Mouse (Mus musculus) inflammation-experienced regulatory T-cells, adult 6 months (primary cell): ENCODE measurements around the gene Acbd7. TPM values are rescaled to one million over a fixed set of nuclear protein-coding genes. Genes with fewer than 3 reads are reported as not detected.
A peak's percentile ranks its signal among the peaks of the same experiment; 100 is the strongest.

Source experiments
- ATAC-seq: one replicate; pipeline ENCODE4 v1.8.0; 2017
- polyA plus RNA-seq, 3 experiments: library from polyadenylated mRNA; unstranded; fragments of 100-300 nt; shearing (Covaris generic); gene quantifications; one replicate each; pipeline ENCODE4 v1.2.1; 2017

Gene Acbd7
- not detected for polyA plus RNA-seq

DNA sequence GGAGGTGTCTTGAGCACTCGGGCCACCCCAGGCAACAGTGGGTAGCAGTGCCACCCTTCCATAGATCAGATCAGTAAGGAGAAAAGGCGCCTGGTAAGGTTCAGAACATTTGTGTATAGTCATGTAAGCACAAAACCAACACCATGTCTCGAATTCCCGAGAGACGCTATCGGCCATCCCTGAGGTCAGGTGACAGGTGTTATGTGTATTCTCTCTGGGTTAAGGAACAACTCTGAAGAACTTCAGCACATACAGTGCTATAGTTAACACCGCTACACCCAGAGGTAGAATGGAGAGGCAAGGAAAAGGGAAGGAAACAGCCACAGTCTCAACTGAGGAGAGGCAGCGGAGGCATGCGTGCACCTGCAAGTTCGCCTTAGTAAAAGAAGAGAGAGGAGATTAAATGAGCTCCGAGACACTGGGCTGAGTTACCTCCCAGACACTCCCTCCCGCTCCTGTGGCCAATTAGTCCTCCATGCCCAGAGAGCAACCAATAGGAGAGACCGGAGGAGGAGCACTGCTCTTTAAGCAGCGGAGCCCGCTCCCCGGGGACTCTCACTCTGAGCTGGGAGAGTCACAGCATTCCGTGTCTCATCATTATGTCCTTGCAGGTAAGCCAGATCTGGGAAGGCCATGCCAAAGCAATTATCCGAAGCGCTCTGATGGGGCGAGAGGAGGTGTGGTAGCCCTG lies at the start of gene Acbd7:
Acbd7 (plus strand) TSS at position 558 of the 691 bp plus-strand sequence.
- ATAC-seq: peak; percentile 27

- ATAC-seq: no peak
These were observed 49.7 kb upstream of the Acbd7 start for GRCm38 (mm10) chr2:3286243-3286642.

DNA sequence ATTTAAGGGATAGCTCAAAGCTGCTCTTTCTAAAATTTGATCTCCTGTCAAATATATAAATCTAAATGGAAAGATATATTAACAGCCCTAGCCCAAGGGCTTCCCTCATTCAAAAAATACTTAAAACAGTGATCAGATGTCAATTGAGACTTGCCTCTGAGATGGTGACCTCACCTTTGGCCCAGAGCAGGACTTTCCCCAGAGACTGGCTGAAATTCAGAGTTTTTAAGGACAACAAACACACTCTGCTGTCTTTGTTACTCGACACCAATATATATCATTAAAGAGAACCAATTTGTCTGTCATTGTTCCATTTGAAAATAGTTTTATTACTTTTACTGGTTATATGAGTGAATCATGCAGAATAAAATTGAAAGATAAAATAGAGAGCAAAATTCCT lies 46.4 kb upstream of the Acbd7 start:
- ATAC-seq: no peak

GRCm38 (mm10) chr2:3292170-3292569 lies 43.8 kb upstream of the Acbd7 start:
- no peak for ATAC-seq

DNA sequence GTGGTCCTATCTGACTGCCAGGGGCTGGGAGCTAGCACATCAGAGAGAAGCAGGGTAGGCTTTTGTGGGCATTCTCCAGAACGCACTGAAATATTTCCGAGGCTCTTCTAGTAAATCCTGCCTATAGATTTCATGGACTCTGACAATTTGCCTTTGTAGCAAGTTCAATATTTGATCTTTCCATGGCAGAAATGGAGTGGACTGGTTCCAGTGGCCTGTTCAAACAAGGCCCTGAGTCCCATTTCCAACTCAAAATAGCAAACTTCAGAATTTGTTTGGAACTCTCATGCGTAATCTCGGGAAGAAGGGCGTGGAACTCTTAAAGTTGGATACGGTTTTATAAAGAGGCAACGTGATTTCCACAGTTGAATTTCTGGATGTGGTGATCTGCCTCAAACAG lies 40.1 kb upstream of the Acbd7 start:
- no peak for ATAC-seq

DNA sequence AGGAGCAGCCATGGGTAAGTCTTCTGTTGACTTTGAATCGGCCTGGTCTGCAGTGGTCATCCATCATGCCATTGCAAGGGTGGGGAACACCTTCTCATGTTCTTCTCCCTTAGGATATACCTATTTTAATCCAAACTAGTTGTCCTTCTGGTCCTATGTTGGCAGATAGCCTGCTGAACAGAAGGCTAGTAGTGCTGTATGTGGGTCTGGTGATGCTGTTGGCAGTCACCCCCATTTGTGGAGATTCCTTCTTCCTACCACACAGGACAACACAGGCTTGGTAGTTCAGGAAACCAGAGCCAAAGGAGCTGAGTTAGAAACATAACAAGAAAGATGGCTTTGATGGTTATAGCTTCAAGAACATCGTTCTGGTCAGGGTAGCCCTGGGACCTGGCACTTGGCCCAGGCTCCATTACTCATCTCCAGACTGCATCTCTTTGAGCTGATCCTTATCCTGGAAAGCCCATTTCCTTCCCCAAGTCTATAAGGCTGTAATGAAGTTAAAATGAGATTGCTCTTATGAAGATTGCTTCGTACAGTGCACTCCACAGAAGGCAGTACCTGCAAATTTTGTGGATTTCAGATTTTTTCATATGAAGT lies 30.4 kb upstream of the Acbd7 start:
- no peak for ATAC-seq

GRCm38 (mm10) chr2:3323132-3323531 lies 12.8 kb upstream of the Acbd7 start:
- no peak for ATAC-seq

GRCm38 (mm10) chr2:3324381-3325130 lies 11.4 kb upstream of the Acbd7 start:
- no peak for ATAC-seq

GRCm38 (mm10) chr2:3326547-3326946 lies 9.4 kb upstream of the Acbd7 start:
- no peak for ATAC-seq

DNA sequence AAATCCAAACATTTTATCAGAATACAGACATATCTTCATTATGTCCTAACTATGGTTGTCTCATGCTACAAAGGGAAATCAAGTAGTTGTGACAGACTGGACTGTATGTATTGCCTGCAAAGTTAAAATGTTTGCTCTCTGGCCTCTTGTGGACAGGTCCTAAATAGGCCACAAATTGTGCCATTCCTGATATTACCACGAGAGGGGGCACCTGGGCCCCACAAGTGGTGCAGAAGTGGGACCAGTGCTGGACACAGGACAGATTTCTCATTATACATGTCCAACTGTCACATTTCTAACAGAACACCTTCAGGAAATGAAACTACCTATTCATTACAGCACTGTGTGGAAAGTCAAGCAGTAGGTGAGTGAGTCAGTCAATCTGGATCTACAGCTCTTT lies 8.6 kb upstream of the Acbd7 start:
- ATAC-seq: peak; percentile 25

DNA sequence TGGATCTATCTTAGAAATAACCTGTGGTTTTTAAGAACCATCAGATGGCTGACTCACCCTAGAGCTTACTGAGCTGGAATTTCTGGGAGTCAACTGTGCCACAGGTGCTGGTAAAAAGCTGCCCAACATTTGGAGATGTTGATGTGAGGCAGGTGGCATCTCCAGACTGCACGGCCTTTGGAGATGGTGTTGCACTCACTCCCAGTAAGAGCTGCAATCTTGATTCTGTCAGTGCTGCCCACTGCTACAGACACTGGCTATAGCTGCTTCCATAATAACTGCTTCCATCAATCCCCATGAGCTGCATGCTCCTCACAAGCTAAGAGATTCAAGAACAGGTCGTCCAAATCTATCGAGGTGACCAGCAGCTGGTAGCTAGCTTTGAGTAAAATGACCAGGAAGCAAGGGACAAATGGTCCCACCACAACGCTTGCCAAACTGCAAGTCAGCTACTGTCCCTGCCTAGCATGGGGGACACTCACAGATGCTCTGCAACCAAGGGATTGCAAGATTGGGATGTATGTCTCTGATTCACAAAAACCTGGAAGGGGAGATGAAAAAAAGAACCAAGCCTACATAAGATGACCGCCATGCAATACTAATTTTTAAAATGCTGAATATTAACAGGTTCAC lies 4.8 kb upstream of the Acbd7 start:
- no peak for ATAC-seq

GRCm38 (mm10) chr2:3332056-3332455 lies 3.9 kb upstream of the Acbd7 start:
- no peak for ATAC-seq

DNA sequence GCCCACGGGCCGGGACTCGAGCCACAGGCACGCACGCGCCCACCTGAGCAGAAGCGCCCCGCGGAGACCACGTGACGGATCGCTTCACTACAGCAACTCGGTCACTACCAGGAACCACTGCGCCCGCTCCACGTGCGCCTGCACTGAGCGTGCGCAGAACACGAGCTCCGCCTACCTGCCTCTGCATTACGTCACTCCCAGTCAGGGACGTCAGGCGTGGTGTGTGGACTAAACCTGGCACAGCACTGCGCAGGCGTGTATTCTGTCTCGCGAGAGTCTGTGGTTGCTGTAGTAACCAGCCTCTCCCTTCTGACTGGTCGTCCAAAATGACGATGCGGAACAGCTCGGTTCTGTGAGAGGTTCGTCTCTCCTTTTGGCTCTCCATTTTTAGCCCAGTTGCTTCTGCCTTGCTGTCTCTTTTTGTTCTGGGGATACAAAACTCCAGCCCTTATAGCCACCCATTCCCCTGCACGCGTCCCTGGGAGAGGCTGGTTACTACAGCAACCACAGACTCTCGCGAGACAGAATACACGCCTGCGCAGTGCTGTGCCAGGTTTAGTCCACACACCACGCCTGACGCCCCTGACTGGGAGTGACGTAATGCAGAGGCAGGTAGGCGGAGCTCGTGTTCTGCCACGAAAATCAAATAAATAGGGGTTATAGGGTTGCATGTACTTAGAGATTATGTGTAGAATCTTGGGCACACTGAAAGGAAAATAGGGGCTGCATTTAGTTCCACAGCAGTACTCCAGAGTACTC lies 3.3 kb upstream of the Acbd7 start, which contains the start of gene Rpp38:
Rpp38 (minus strand) TSS at position 160 of the 759 bp plus-strand sequence.
- ATAC-seq: peak; percentile 84

GRCm38 (mm10) chr2:3333761-3334160 lies 2.2 kb upstream of the Acbd7 start:
- no peak for ATAC-seq

GRCm38 (mm10) chr2:3348422-3348821 lies 12.5 kb downstream of the Acbd7 start:
- ATAC-seq: no peak

DNA sequence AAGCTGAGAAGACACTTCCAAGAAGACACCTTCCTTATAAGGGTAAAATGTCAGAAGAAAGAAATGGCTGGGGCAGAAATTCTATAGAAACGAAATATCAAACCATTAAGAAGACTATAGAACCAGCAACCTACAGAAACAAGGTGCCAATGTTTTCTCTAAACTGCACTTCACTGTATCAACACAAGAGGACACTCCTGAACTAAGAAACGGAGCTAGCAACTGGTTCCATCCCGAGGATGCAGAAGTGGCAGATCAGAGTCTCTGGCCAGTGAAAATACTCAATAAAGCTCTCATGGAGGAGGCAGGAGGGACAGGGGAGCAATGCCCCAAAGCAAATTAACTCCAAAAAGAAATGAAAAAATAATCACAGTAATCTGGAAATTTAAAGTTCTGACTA lies 13.0 kb downstream of the Acbd7 start:
- peak; percentile 56 for ATAC-seq

- ATAC-seq: no peak
These were observed 17.2 kb downstream of the Acbd7 start for GRCm38 (mm10) chr2:3353160-3353559.

GRCm38 (mm10) chr2:3355793-3356192 lies 19.8 kb downstream of the Acbd7 start:
- no peak for ATAC-seq

GRCm38 (mm10) chr2:3356311-3356710 lies 20.3 kb downstream of the Acbd7 start:
- no peak for ATAC-seq

DNA sequence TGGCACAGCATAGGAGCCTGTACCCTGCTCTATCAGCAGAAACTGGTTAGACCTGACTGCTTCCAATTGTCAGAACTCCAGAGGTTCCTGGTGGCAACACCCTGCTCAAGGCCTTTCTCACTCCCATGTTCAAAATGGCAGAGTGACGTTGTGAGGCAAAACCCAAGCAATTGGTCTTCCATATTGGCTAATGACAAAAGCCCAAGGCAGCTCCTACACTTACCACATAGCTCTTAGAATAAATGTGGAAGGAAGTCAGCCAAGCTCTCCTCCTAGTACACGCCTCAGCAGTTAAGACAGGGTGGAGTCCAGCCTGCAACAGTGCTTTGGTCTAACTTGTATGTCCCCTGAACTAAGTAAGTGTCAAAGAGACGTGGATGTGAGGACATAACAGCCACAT lies 21.9 kb downstream of the Acbd7 start:
- no peak for ATAC-seq

- no peak for ATAC-seq
These were observed 25.1 kb downstream of the Acbd7 start for GRCm38 (mm10) chr2:3361067-3361466.

DNA sequence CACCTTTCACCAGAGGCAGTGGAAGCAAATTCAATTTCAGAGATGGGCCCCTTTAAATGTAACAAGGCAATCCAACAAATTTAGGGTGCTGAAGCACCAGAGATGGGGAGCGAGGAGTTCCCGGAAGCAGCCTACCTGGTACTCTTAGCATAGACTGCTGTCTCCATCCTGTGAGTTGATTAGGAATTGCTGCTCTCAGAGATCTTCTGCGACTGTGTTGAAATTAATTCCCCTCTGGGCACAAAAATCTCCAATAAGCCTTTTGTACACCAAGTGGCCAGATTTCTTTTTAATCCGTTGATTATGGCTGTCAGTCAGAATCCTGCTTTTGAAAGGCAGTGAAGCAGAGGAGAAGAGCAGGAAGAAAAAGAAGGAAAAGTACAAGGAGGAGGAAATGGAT lies 29.2 kb downstream of the Acbd7 start:
- ATAC-seq: no peak
